Mouse (Mus musculus) bone marrow, adult 2 months (tissue): ENCODE data around the gene Gabra5.

Experiments
- CTCF ChIP-seq: fragments of 200-500 bp; IDR thresholded peaks from 2 replicates; pipeline ENCODE4 v1.5.1; 2011; ENCODE audit warnings: low read length, control low read depth; ENCODE audit not compliant: control insufficient read depth, insufficient read depth
- POLR2A ChIP-seq: fragments of 200-500 bp; IDR thresholded peaks from 2 replicates; pipeline ENCODE4 v1.6.1; 2011; ENCODE audit warnings: low read depth, mild to moderate bottlenecking, control low read depth, low read length, borderline replicate concordance; ENCODE audit not compliant: control insufficient read depth

- TF ChIP-seq CTCF (no peak), POLR2A (no peak)
Observed at GRCm38 (mm10) chr7:57471316-57471715, 38.5 kb downstream of the Gabra5 start.
